Mouse (Mus musculus): ENCODE data around the gene Dnaic2. TPM values are rescaled to one million over a fixed set of nuclear protein-coding genes. Genes with fewer than 3 reads are reported as not detected.

Gene Dnaic2
- polyA plus RNA-seq (2012; rRNA removed): 1.9 TPM in 2 replicates

- no peak within 1 kb of the TSS for H3K27ac ChIP-seq (ENCODE audit: control insufficient read depth, insufficient read depth, low read length)
- peak; percentile 6 for DNase-seq
- no peaks in the 10 kb centered on the region for H3K36me3 ChIP-seq (ENCODE audit: control insufficient read depth, insufficient read depth, low read length)
- no peaks in the 10 kb centered on the region for H3K27me3 ChIP-seq (ENCODE audit: control insufficient read depth, insufficient read depth, low read length)
- H3K4me1 ChIP-seq (replicated peaks; ENCODE audit: control insufficient read depth, insufficient read depth, low read length): peaks cover 7% of the 10 kb centered on the region
- TF ChIP-seq CTCF (IDR thresholded peaks at IDR 0.05; ENCODE audit: borderline replicate concordance, control insufficient read depth, extremely low read depth, insufficient read depth, low read length, poor library complexity): no peak
- no peak within 1 kb of the TSS for H3K4me3 ChIP-seq (ENCODE audit: control insufficient read depth, insufficient read depth, low read length)
- 23% methylated on average over 34 of the region's 34 CpGs for WGBS
Observed at GRCm38 (mm10) chr11:114726965-114727825, at the start of gene Dnaic2. Gene Dnaic2 (plus strand): TSS chr11:114727408.

GRCm38 (mm10) chr11:114679582-114679981, 47.6 kb upstream of the Dnaic2 start:
- H3K27ac ChIP-seq (ENCODE audit: control insufficient read depth, insufficient read depth, low read length): no peak overlapping the region
- WGBS: 65% methylated on average over 8 of the region's 8 CpGs
- DNase-seq: no peak
- peaks cover 23% of the 10 kb centered on the region for H3K4me1 ChIP-seq (replicated peaks; ENCODE audit: control insufficient read depth, insufficient read depth, low read length)
- H3K4me3 ChIP-seq (ENCODE audit: control insufficient read depth, insufficient read depth, low read length): no peak overlapping the region
- TF ChIP-seq POLR2A (IDR thresholded peaks at IDR 0.05; ENCODE audit: control insufficient read depth, extremely low read depth, insufficient read depth, low read length, poor library complexity): no peak
- TF ChIP-seq CTCF (IDR thresholded peaks at IDR 0.05; ENCODE audit: borderline replicate concordance, control insufficient read depth, extremely low read depth, insufficient read depth, low read length, poor library complexity): no peak
- H3K27me3 ChIP-seq (ENCODE audit: control insufficient read depth, insufficient read depth, low read length): peaks cover 6% of the 10 kb centered on the region; the same call in 1 of the 2 replicates
- no peaks in the 10 kb centered on the region for H3K36me3 ChIP-seq (ENCODE audit: control insufficient read depth, insufficient read depth, low read length)

GRCm38 (mm10) chr11:114680291-114680690, 46.9 kb upstream of the Dnaic2 start:
- 90% methylated on average over 10 of the region's 10 CpGs for WGBS
- peaks cover 6% of the 10 kb centered on the region; the same call in 1 of the 2 replicates for H3K27me3 ChIP-seq (ENCODE audit: control insufficient read depth, insufficient read depth, low read length)
- TF ChIP-seq CTCF (IDR thresholded peaks at IDR 0.05; ENCODE audit: borderline replicate concordance, control insufficient read depth, extremely low read depth, insufficient read depth, low read length, poor library complexity) (no peak), POLR2A (IDR thresholded peaks at IDR 0.05; ENCODE audit: control insufficient read depth, extremely low read depth, insufficient read depth, low read length, poor library complexity) (no peak)
- H3K27ac ChIP-seq (ENCODE audit: control insufficient read depth, insufficient read depth, low read length): no peak overlapping the region
- peaks cover 23% of the 10 kb centered on the region for H3K4me1 ChIP-seq (replicated peaks; ENCODE audit: control insufficient read depth, insufficient read depth, low read length)
- H3K4me3 ChIP-seq (ENCODE audit: control insufficient read depth, insufficient read depth, low read length): no peak overlapping the region
- DNase-seq: no peak
- no peaks in the 10 kb centered on the region for H3K36me3 ChIP-seq (ENCODE audit: control insufficient read depth, insufficient read depth, low read length)

GRCm38 (mm10) chr11:114681054-114681453, 46.2 kb upstream of the Dnaic2 start:
- H3K4me1 ChIP-seq (replicated peaks; ENCODE audit: control insufficient read depth, insufficient read depth, low read length): peaks cover 21% of the 10 kb centered on the region
- no peak overlapping the region for H3K27ac ChIP-seq (ENCODE audit: control insufficient read depth, insufficient read depth, low read length)
- DNase-seq: no peak
- no peak overlapping the region for H3K4me3 ChIP-seq (ENCODE audit: control insufficient read depth, insufficient read depth, low read length)
- H3K36me3 ChIP-seq (ENCODE audit: control insufficient read depth, insufficient read depth, low read length): no peaks in the 10 kb centered on the region
- TF ChIP-seq POLR2A (IDR thresholded peaks at IDR 0.05; ENCODE audit: control insufficient read depth, extremely low read depth, insufficient read depth, low read length, poor library complexity) (no peak), CTCF (IDR thresholded peaks at IDR 0.05; ENCODE audit: borderline replicate concordance, control insufficient read depth, extremely low read depth, insufficient read depth, low read length, poor library complexity) (no peak)
- 96% methylated on average over 5 of the region's 5 CpGs for WGBS
- H3K27me3 ChIP-seq (ENCODE audit: control insufficient read depth, insufficient read depth, low read length): peaks cover 4% of the 10 kb centered on the region; the same call in 1 of the 2 replicates

GRCm38 (mm10) chr11:114682321-114682900, 44.8 kb upstream of the Dnaic2 start:
- TF ChIP-seq CTCF (IDR thresholded peaks at IDR 0.05; ENCODE audit: borderline replicate concordance, control insufficient read depth, extremely low read depth, insufficient read depth, low read length, poor library complexity) (no peak), POLR2A (IDR thresholded peaks at IDR 0.05; ENCODE audit: control insufficient read depth, extremely low read depth, insufficient read depth, low read length, poor library complexity) (no peak)
- Histone ChIP-seq H3K27ac (ENCODE audit: control insufficient read depth, insufficient read depth, low read length) (no peak overlapping the region), H3K27me3 (ENCODE audit: control insufficient read depth, insufficient read depth, low read length) (no peaks in the 10 kb centered on the region), H3K4me1 (replicated peaks; ENCODE audit: control insufficient read depth, insufficient read depth, low read length) (peaks cover 19% of the 10 kb centered on the region), H3K4me3 (ENCODE audit: control insufficient read depth, insufficient read depth, low read length) (no peak overlapping the region), H3K36me3 (ENCODE audit: control insufficient read depth, insufficient read depth, low read length) (no peaks in the 10 kb centered on the region)
- WGBS: 89% methylated on average over 13 of the region's 13 CpGs
- DNase-seq: no peak

- no peaks in the 10 kb centered on the region for H3K27me3 ChIP-seq (ENCODE audit: control insufficient read depth, insufficient read depth, low read length)
- TF ChIP-seq POLR2A (IDR thresholded peaks at IDR 0.05; ENCODE audit: control insufficient read depth, extremely low read depth, insufficient read depth, low read length, poor library complexity) (no peak), CTCF (IDR thresholded peaks at IDR 0.05; ENCODE audit: borderline replicate concordance, control insufficient read depth, extremely low read depth, insufficient read depth, low read length, poor library complexity) (no peak)
- no peaks in the 10 kb centered on the region for H3K36me3 ChIP-seq (ENCODE audit: control insufficient read depth, insufficient read depth, low read length)
- WGBS: 96% methylated on average over 10 of the region's 10 CpGs
- DNase-seq: no peak
- no peak overlapping the region for H3K27ac ChIP-seq (ENCODE audit: control insufficient read depth, insufficient read depth, low read length)
- peaks cover 19% of the 10 kb centered on the region for H3K4me1 ChIP-seq (replicated peaks; ENCODE audit: control insufficient read depth, insufficient read depth, low read length)
- no peak overlapping the region for H3K4me3 ChIP-seq (ENCODE audit: control insufficient read depth, insufficient read depth, low read length)
Observed at GRCm38 (mm10) chr11:114683029-114683721, 44.0 kb upstream of the Dnaic2 start.
